In genomic region chr5:102920199-102920598, GRCm38 (mm10) we compare ENCODE assay signal across 18 mouse cellular contexts.
"Had no signal": no experiment of that assay in that cellular context is flagged by ENCODE, and none has a peak within 500 bp of the region (broad histone marks: within the 10 kb centered on the region; RNA-seq: fewer than 3 reads in every experiment).

No protein-coding gene starts in this region.

- DNase-seq: liver, postnatal 0 days; lung, adult 2 months; lung, postnatal 14 days; lung, postnatal 36 days; midbrain, embryonic 14.5 days; right cerebral cortex, postnatal 14 days; thymus, adult 18-20 months; thymus, postnatal 14 days; thymus, postnatal 36 days had no signal

- H3K36me3 ChIP-seq: liver, embryonic 15.5 days; lung, embryonic 15.5 days; stomach, embryonic 15.5 days had no signal

- H3K9ac ChIP-seq: liver, embryonic 15.5 days; liver, postnatal 0 days; lung, embryonic 15.5 days; midbrain, embryonic 12.5 days; neural tube, embryonic 12.5 days; stomach, embryonic 15.5 days had no signal

- ATAC-seq: liver, postnatal 0 days; lung, postnatal 0 days; midbrain, embryonic 16.5 days had no signal

- H3K27ac ChIP-seq: liver, embryonic 15.5 days; lung, embryonic 15.5 days; macrophage; midbrain, embryonic 12.5 days; neural tube, embryonic 12.5 days; stomach, embryonic 15.5 days had no signal

- H3K9me3 ChIP-seq: liver, embryonic 15.5 days; lung, embryonic 15.5 days; midbrain, embryonic 12.5 days; neural tube, embryonic 12.5 days; stomach, embryonic 15.5 days had no signal

- H3K27me3 ChIP-seq: liver, embryonic 15.5 days; lung, embryonic 15.5 days; megakaryocyte, embryonic 14.5 days; midbrain, embryonic 12.5 days; neural tube, embryonic 12.5 days; stomach, embryonic 15.5 days had no signal

- H3K4me3 ChIP-seq: liver, embryonic 15.5 days; lung, embryonic 15.5 days; megakaryocyte, embryonic 14.5 days; midbrain, embryonic 12.5 days; neural tube, embryonic 12.5 days; stomach, embryonic 15.5 days had no signal

- H3K4me1 ChIP-seq: liver, embryonic 15.5 days; lung, embryonic 15.5 days; megakaryocyte, embryonic 14.5 days; midbrain, embryonic 12.5 days; neural tube, embryonic 12.5 days; stomach, embryonic 15.5 days had no signal

- H3K4me2 ChIP-seq: liver, embryonic 15.5 days; lung, embryonic 15.5 days; midbrain, embryonic 12.5 days; neural tube, embryonic 12.5 days; stomach, embryonic 15.5 days had no signal
